Mouse (Mus musculus) embryonic stem cell, embryonic (primary cell): ENCODE measurements around the gene Atp5d.

Experiments
- CTCF ChIA-PET, 4 experiments: fragments of 300-600 bp in 2 of 4; fragments of 350-600 bp in 2 of 4; sonication (Branson Sonifier 250); formaldehyde crosslinking; loops; one replicate each; lab custom pipeline; 2022; ENCODE audit warnings: inconsistent platforms in 2 of 4; lab: Charles Lee
- POLR2A ChIA-PET, 4 experiments: fragments of 300-600 bp in 2 of 4; fragments of 350-600 bp in 2 of 4; sonication (Branson Sonifier 250); formaldehyde crosslinking; loops; one replicate each; lab custom pipeline; 2022; ENCODE audit warnings: antibody characterized with exemption in 4 of 4, inconsistent platforms in 1 of 4; lab: Charles Lee

The Atp5d gene

DNA sequence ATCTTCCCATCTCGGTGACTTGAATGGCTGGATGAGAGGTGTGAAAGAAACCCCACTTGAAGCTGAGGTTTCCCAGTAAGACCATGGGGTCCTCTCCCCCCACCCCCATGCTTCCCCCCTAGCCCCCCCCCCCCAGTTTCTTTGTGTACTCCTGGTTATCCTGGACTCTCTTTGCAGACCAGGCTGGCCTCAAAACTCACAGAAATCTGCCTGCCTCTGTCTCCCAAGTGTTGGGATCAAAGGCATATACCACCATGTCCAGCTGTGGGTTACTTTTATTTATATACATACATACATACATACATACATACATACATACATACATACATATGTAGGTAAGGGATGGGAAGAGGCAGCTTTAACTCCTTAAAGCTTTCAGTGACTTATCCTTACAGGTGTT lies 30.6 kb downstream of the Atp5d start:
- ChIA-PET CTCF (interaction anchor here in 1 of 4 experiments (0.9 to 2.4 kb wide), 2 partner anchors 16 to 23 kb away, joined by 3 to 19 read pairs; no protein-coding TSS in a partner anchor), POLR2A (interaction anchor here (0.7 to 16.3 kb wide), 29 partner anchors 10 to 479 kb away, joined by 3 to 321 read pairs (median 8); partner anchors contain the start of genes Dazap1 (in 2 of the 4), Gamt (in 2 of the 4), Midn (in 2 of the 4) and Csnk1g2 (in 1 of the 4))

- CTCF ChIA-PET = interaction anchor here in 1 of 4 experiments (0.7 kb wide), 1 partner anchor 35 kb away, joined by 5 read pairs; no protein-coding TSS in a partner anchor
- POLR2A ChIA-PET = interaction anchor here in 3 of 4 experiments (0.7 to 16.3 kb wide), 11 partner anchors 10 to 193 kb away, joined by 3 to 321 read pairs (median 5); partner anchors contain the start of genes Midn (in 1 of the 3), Pcsk4 (in 1 of the 3), Reep6 (in 1 of the 3) and Tmem259 (in 1 of the 3)
Observed at GRCm38 (mm10) chr10:80169651-80170050, 31.2 kb downstream of the Atp5d start.

- ChIA-PET POLR2A (interaction anchor here in 2 of 4 experiments (0.7 to 16.3 kb wide), 17 partner anchors 11 to 262 kb away, joined by 3 to 321 read pairs (median 4); partner anchors contain the start of genes Midn (in 2 of the 2), Med16 (in 1 of the 2), Mum1 (in 1 of the 2) and Pcsk4 (in 1 of the 2)), CTCF (interaction anchor here (0.5 to 1.3 kb wide), 6 partner anchors 25 to 244 kb away, joined by 3 to 10 read pairs (median 4); partner anchors contain the start of gene Cbarp (in 1 of the 4))
Observed at GRCm38 (mm10) chr10:80170052-80170451, 31.6 kb downstream of the Atp5d start.

GRCm38 (mm10) chr10:80170601-80171021 lies 32.2 kb downstream of the Atp5d start:
- CTCF ChIA-PET = interaction anchor here (0.5 to 1.3 kb wide), 9 partner anchors 25 to 244 kb away, joined by 3 to 10 read pairs (median 4); partner anchors contain the start of genes Cbarp (in 1 of the 4), Gamt (in 1 of the 4) and Mum1 (in 1 of the 4)
- POLR2A ChIA-PET = interaction anchor here in 2 of 4 experiments (0.9 to 16.3 kb wide), 20 partner anchors 10 to 317 kb away, joined by 3 to 321 read pairs (median 4); partner anchors contain the start of genes Midn (in 2 of the 2), Med16 (in 1 of the 2), Mum1 (in 1 of the 2) and Pcsk4 (in 1 of the 2)

GRCm38 (mm10) chr10:80171252-80171651 lies 32.8 kb downstream of the Atp5d start:
- ChIA-PET CTCF (interaction anchor here in 2 of 4 experiments (0.6 to 1.3 kb wide), 6 partner anchors 26 to 89 kb away, joined by 3 to 4 read pairs (median 4); partner anchors contain the start of genes Cbarp (in 1 of the 2), Gamt (in 1 of the 2) and Mum1 (in 1 of the 2)), POLR2A (interaction anchor here in 3 of 4 experiments (0.6 to 16.3 kb wide), 30 partner anchors 10 to 317 kb away, joined by 3 to 321 read pairs (median 5); partner anchors contain the start of genes Midn (in 2 of the 3), Dazap1 (in 1 of the 3), Med16 (in 1 of the 3) and Mum1 (in 1 of the 3))

GRCm38 (mm10) chr10:80171760-80172526 lies 33.5 kb downstream of the Atp5d start:
- ChIA-PET POLR2A (interaction anchor here (0.5 to 16.3 kb wide), 63 partner anchors 9 to 1003 kb away, joined by 3 to 321 read pairs (median 3); partner anchors contain the start of genes Ndufs7 (in 3 of the 4), Midn (in 2 of the 4), Mum1 (in 2 of the 4) and Rps15 (in 2 of the 4)), CTCF (interaction anchor here (0.6 to 1.6 kb wide), 9 partner anchors 9 to 206 kb away, joined by 3 to 8 read pairs (median 4); partner anchors contain the start of gene Mum1 (in 1 of the 4))

GRCm38 (mm10) chr10:80172527-80173292 lies 34.3 kb downstream of the Atp5d start, which contains the start of gene 1600002K03Rik:
Gene 1600002K03Rik (plus strand): TSS chr10:80172944.
- CTCF ChIA-PET = interaction anchor here (0.6 to 1.6 kb wide), 8 partner anchors 10 to 205 kb away, joined by 3 to 8 read pairs (median 4); partner anchors contain the start of gene Mum1 (in 1 of the 4)
- POLR2A ChIA-PET = interaction anchor here (0.5 to 16.3 kb wide), 55 partner anchors 9 to 1003 kb away, joined by 3 to 321 read pairs (median 3); partner anchors contain the start of genes Ndufs7 (in 3 of the 4), Midn (in 2 of the 4), Mum1 (in 2 of the 4) and Rps15 (in 2 of the 4)

DNA sequence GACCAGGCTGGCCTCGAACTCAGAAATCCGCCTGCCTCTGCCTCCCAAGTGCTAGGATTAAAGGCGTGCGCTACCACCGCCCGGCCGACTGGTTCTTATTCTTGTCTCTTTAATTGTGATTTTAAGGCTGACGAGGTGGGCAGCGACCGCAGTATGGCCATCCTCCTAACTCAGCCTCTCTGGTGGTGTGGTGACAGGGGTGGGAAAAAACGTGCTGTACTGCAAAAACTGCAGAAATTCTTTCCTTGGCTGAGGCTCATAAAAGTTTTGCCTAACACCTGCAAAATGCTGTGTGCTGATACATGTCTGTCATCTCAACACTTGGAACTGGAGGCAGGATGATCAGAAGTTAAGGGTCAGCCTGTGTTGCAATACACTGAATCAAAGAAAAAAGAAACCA lies 34.9 kb downstream of the Atp5d start:
- ChIA-PET POLR2A (interaction anchor here (0.7 to 16.3 kb wide), 29 partner anchors 8 to 290 kb away, joined by 3 to 321 read pairs (median 4); partner anchors contain the start of genes Dazap1 (in 2 of the 4), Midn (in 2 of the 4), Mum1 (in 2 of the 4) and Gamt (in 1 of the 4)), CTCF (interaction anchor here in 1 of 4 experiments (1.4 to 3.0 kb wide), 3 partner anchors 52 to 200 kb away, joined by 4 to 53 read pairs (median 7); partner anchors contain the start of gene Mum1)

- ChIA-PET CTCF (interaction anchor here (0.5 to 3.0 kb wide), 35 partner anchors 9 to 605 kb away, joined by 3 to 53 read pairs (median 6); partner anchors contain the start of genes Cirbp (in 1 of the 4), Dazap1 (in 1 of the 4), Gamt (in 1 of the 4) and Mum1 (in 1 of the 4)), POLR2A (interaction anchor here (0.6 to 10.9 kb wide), 23 partner anchors 15 to 312 kb away, joined by 3 to 284 read pairs (median 4); partner anchors contain the start of genes Rps15 (in 2 of the 4), Dazap1 (in 1 of the 4), Gamt (in 1 of the 4) and Med16 (in 1 of the 4))
Observed at GRCm38 (mm10) chr10:80173955-80174640, 35.7 kb downstream of the Atp5d start.

DNA sequence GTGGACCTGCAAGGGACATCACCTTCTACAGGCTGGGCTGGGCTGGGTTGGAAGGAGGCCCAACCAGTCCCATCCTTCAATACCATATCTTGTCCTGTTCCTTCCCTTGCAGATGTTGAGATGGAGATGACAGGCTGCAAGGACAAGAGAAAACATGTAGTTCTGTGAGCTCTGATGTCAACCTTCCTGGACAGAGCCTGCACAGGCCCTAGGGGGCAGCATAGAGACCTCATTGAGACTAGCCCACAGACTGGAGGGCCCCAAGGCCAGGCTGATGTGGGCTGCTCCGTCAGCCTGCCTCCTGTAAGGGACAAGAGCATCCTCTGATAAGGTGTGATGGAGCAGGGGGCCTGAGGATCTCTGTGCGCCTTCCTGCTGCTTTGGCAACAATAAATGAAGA lies 36.3 kb downstream of the Atp5d start:
- POLR2A ChIA-PET = interaction anchor here in 3 of 4 experiments (0.6 to 10.9 kb wide), 24 partner anchors 10 to 466 kb away, joined by 3 to 284 read pairs (median 5); partner anchors contain the start of genes Rps15 (in 2 of the 3), Apc2 (in 1 of the 3), Cirbp (in 1 of the 3) and Dazap1 (in 1 of the 3)

GRCm38 (mm10) chr10:80175536-80176269 lies 37.3 kb downstream of the Atp5d start:
- ChIA-PET POLR2A (interaction anchor here (0.6 to 3.9 kb wide), 48 partner anchors 8 to 465 kb away, joined by 3 to 23 read pairs (median 4); partner anchors contain the start of genes Ndufs7 (in 3 of the 4), Rps15 (in 3 of the 4), Cirbp (in 2 of the 4) and Dazap1 (in 2 of the 4)), CTCF (interaction anchor here (0.5 to 3.0 kb wide), 73 partner anchors 8 to 614 kb away, joined by 3 to 53 read pairs (median 4); partner anchors contain the start of genes Mum1 (in 3 of the 4), Adamtsl5 (in 2 of the 4), Dazap1 (in 2 of the 4) and Rps15 (in 2 of the 4))

More for the DNA sequence above, 36.3 kb downstream of the Atp5d start:
- CTCF ChIA-PET = interaction anchor here (0.5 to 3.0 kb wide), 47 partner anchors 8 to 615 kb away, joined by 3 to 53 read pairs (median 5); partner anchors contain the start of genes Apc2 (in 1 of the 4), Cirbp (in 1 of the 4), Dazap1 (in 1 of the 4) and Gamt (in 1 of the 4)

DNA sequence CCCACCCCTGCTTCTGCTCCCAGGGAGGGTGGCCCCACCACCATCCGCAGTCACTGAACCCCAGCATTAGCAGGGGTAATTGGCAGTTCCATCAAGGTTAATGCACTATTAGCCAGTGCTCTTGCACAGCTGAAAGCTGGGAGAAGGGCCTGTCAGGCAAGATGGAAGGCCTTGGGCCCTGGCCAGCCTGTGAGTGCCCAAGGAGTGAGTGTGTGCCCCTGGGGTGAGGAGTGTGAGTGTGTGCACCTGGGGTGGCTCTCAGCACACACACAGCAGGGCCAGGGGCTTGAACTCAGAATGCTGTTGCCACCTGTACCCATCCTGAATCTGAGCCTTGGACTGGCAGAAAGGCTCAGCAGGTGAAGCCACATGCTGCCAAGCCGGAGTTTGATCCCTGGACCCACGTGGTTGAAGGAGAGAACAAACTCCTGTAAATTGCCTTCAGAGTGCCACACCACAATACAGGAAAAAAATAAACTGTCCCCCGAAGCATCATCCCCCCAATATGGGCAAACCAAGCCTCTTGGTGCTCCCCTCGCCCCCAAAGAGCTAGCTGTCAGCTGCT lies 37.9 kb downstream of the Atp5d start:
- ChIA-PET POLR2A (interaction anchor here (0.6 to 3.9 kb wide), 39 partner anchors 8 to 279 kb away, joined by 3 to 23 read pairs (median 4); partner anchors contain the start of genes Cirbp (in 2 of the 4), Dazap1 (in 2 of the 4), Mum1 (in 2 of the 4) and Ndufs7 (in 2 of the 4)), CTCF (interaction anchor here (0.6 to 3.0 kb wide), 56 partner anchors 8 to 216 kb away, joined by 3 to 53 read pairs (median 4); partner anchors contain the start of genes Mum1 (in 3 of the 4), Adamtsl5 (in 2 of the 4), Rps15 (in 2 of the 4) and Apc2 (in 1 of the 4))

DNA sequence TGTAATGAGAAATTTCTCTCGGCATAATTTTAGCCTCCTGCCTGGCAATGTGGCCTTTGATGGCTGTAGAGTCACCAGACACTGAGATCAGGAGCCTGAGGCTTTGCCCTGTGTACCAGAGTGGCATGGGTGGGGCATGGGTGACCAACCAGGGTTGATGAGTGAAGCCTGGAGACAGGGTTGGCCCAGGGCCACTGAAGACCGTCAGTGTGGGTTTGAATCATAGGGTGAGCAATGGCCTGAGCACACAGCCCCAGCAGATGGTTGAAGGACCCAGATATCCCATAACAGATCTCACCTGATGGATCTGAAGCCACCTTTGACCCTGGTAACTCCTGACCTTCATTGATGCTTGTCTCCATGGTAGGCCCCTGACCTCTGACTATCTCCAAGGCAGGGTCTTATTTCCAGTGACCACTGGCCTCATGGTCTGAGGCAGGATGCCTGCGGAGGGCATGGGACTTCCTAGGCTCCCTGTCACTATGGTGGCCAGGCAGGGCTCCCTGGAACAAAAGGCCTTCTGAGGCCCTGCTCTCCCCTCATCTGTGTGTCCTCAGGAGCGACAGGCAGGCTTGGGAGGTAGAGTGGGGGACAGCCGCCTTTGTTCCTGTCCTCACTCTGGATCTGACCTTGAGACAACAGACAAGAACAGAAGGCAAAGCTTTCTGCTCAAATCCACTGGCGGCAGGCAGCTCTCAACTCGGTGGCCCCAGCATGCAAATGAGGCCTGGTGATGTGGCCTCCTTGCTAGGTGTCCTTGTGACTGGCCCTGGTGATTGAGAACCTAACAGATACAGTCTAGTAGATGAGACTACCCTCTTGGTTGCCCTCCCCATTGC lies 39.2 kb downstream of the Atp5d start:
- ChIA-PET POLR2A (interaction anchor here in 2 of 4 experiments (0.6 to 5.3 kb wide), 16 partner anchors 9 to 1254 kb away, joined by 3 to 36 read pairs (median 4); partner anchors contain the start of genes Dazap1 (in 1 of the 2), Gamt (in 1 of the 2), Mum1 (in 1 of the 2) and Rps15 (in 1 of the 2)), CTCF (interaction anchor here in 3 of 4 experiments (0.6 to 2.8 kb wide), 9 partner anchors 49 to 329 kb away, joined by 3 to 13 read pairs (median 4); partner anchors contain the start of gene Mum1 (in 1 of the 3))
